Mouse (Mus musculus): ENCODE results near the gene Zdhhc8.

DNA sequence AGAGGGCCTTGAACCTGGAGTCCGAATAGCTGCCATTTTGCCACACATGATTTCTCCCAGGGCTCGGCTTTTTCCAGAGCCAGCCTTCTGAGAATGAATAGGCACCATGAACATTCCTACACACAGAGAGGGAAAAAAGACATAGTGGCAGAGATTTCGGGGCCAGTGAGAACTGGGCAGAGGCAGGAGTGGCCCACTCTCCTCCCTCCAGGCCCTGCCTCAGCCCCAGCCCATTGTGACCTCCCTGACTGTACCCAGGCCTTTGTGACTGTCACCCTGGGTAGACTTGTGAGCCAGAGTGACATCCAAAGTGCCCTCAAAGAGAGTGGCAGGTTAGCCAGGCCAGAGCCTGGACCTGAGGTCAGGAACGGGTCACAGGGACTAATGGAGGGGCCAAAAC is 17.4 kb downstream of the Zdhhc8 start, which contains the start of gene Ccdc188:
- TF ChIP-seq CTCF (conservative IDR thresholded peaks at IDR 0.05; ENCODE audit: insufficient read depth, insufficient read length, low read depth, low read length) (no peak), POLR2A (IDR thresholded peaks at IDR 0.05; ENCODE audit: low read depth, low read length) (no peak)
